Mouse (Mus musculus): ENCODE results near the gene Kcnk10. TPM values are rescaled to one million over a fixed set of nuclear protein-coding genes. Genes with fewer than 3 reads are reported as not detected.

Kcnk10 gene
- polyA plus RNA-seq, 1 experiment from 2014 or later, result 39.7 TPM

- ATAC-seq (ENCODE audit: low FRiP score) (no peak), DNase-seq (ENCODE audit: low spot score) (no peak)
- H3K9me3 ChIP-seq (ENCODE audit: control insufficient read depth, low read length), result no peaks in the 10 kb centered on the region
- H3K27ac ChIP-seq, result no peak overlapping the region
- no peak overlapping the region for H3K4me3 ChIP-seq (replicated peaks; ENCODE audit: low read length)
- H3K9ac ChIP-seq, result no peak overlapping the region
- H3K27me3 ChIP-seq (ENCODE audit: control insufficient read depth, insufficient read depth, low read length), result no peaks in the 10 kb centered on the region
- H3K36me3 ChIP-seq (replicated peaks; ENCODE audit: control insufficient read depth, insufficient read depth), result peaks cover 8% of the 10 kb centered on the region
- H3K4me1 ChIP-seq (replicated peaks; ENCODE audit: control insufficient read depth, insufficient read depth, low read length), result peaks cover 4% of the 10 kb centered on the region; the same call in 1 of the 2 replicates
- 95% methylated on average over 8 of the region's 8 CpGs for WGBS
- H3K4me2 ChIP-seq (replicated peaks), result no peak overlapping the region
Measured at GRCm38 (mm10) chr12:98528635-98529034, 49.5 kb downstream of the Kcnk10 start.

GRCm38 (mm10) chr12:98525361-98525760 is 52.7 kb downstream of the Kcnk10 start:
- H3K36me3 ChIP-seq (replicated peaks; ENCODE audit: control insufficient read depth, insufficient read depth), result peaks cover 8% of the 10 kb centered on the region
- DNase-seq (ENCODE audit: low spot score), result no peak
- no peak overlapping the region for H3K4me3 ChIP-seq (replicated peaks; ENCODE audit: low read length)
- ATAC-seq (ENCODE audit: low FRiP score), result no peak
- H3K4me1 ChIP-seq (replicated peaks; ENCODE audit: control insufficient read depth, insufficient read depth, low read length), result peaks cover 13% of the 10 kb centered on the region; the same call in 1 of the 2 replicates
- no peak overlapping the region for H3K9ac ChIP-seq
- H3K27ac ChIP-seq, result no peak overlapping the region
- no peaks in the 10 kb centered on the region for H3K9me3 ChIP-seq (ENCODE audit: control insufficient read depth, low read length)
- H3K27me3 ChIP-seq (ENCODE audit: control insufficient read depth, insufficient read depth, low read length), result no peaks in the 10 kb centered on the region
- no peak overlapping the region for H3K4me2 ChIP-seq (replicated peaks)
- 89% methylated on average over 8 of the region's 8 CpGs for WGBS

- H3K9me3 ChIP-seq (ENCODE audit: control insufficient read depth, low read length), result no peaks in the 10 kb centered on the region
- DNase-seq (ENCODE audit: low spot score), result no peak
- WGBS, result 61% methylated on average over 13 of the region's 13 CpGs
- peaks cover 16% of the 10 kb centered on the region; the same call in 1 of the 2 replicates for H3K4me1 ChIP-seq (replicated peaks; ENCODE audit: control insufficient read depth, insufficient read depth, low read length)
- no peak overlapping the region for H3K4me2 ChIP-seq (replicated peaks)
- H3K27ac ChIP-seq, result peak overlapping the region; percentile 34
- no peaks in the 10 kb centered on the region for H3K27me3 ChIP-seq (ENCODE audit: control insufficient read depth, insufficient read depth, low read length)
- H3K9ac ChIP-seq, result no peak overlapping the region
- H3K36me3 ChIP-seq (replicated peaks; ENCODE audit: control insufficient read depth, insufficient read depth), result peaks cover 8% of the 10 kb centered on the region
- ATAC-seq (ENCODE audit: low FRiP score), result no peak
- no peak overlapping the region for H3K4me3 ChIP-seq (replicated peaks; ENCODE audit: low read length)
Measured at GRCm38 (mm10) chr12:98524331-98525311, 53.5 kb downstream of the Kcnk10 start.

GRCm38 (mm10) chr12:98521311-98521710 is 56.8 kb downstream of the Kcnk10 start:
- Histone ChIP-seq H3K9me3 (ENCODE audit: control insufficient read depth, low read length) (no peaks in the 10 kb centered on the region), H3K36me3 (replicated peaks; ENCODE audit: control insufficient read depth, insufficient read depth) (peaks cover 17% of the 10 kb centered on the region), H3K27ac (peak overlapping the region; percentile 53), H3K4me3 (replicated peaks; ENCODE audit: low read length) (no peak overlapping the region), H3K27me3 (ENCODE audit: control insufficient read depth, insufficient read depth, low read length) (no peaks in the 10 kb centered on the region), H3K4me2 (replicated peaks) (no peak overlapping the region), H3K9ac (no peak overlapping the region), H3K4me1 (replicated peaks; ENCODE audit: control insufficient read depth, insufficient read depth, low read length) (peaks cover 16% of the 10 kb centered on the region; the same call in 1 of the 2 replicates)
- DNase-seq (ENCODE audit: low spot score) (no peak), ATAC-seq (ENCODE audit: low FRiP score) (no peak)
- WGBS, result 80% methylated on average over 4 of the region's 4 CpGs

GRCm38 (mm10) chr12:98520568-98520931 is 57.6 kb downstream of the Kcnk10 start:
- Histone ChIP-seq H3K4me1 (replicated peaks; ENCODE audit: control insufficient read depth, insufficient read depth, low read length) (peaks cover 16% of the 10 kb centered on the region; the same call in 1 of the 2 replicates), H3K9me3 (ENCODE audit: control insufficient read depth, low read length) (no peaks in the 10 kb centered on the region), H3K27me3 (ENCODE audit: control insufficient read depth, insufficient read depth, low read length) (no peaks in the 10 kb centered on the region), H3K27ac (peak overlapping the region; percentile 53), H3K4me3 (replicated peaks; ENCODE audit: low read length) (no peak overlapping the region), H3K9ac (no peak overlapping the region), H3K4me2 (replicated peaks) (no peak overlapping the region), H3K36me3 (replicated peaks; ENCODE audit: control insufficient read depth, insufficient read depth) (peaks cover 13% of the 10 kb centered on the region; the same call in 1 of the 2 replicates)
- WGBS, result 51% methylated on average over 4 of the region's 4 CpGs
- ATAC-seq (ENCODE audit: low FRiP score), result peak; percentile 75
- no peak for DNase-seq (ENCODE audit: low spot score)

GRCm38 (mm10) chr12:98519866-98520567 is 58.1 kb downstream of the Kcnk10 start:
- peak overlapping the region; percentile 53 for H3K27ac ChIP-seq
- 61% methylated on average over 7 of the region's 7 CpGs for WGBS
- peaks cover 16% of the 10 kb centered on the region; the same call in 1 of the 2 replicates for H3K4me1 ChIP-seq (replicated peaks; ENCODE audit: control insufficient read depth, insufficient read depth, low read length)
- ATAC-seq (ENCODE audit: low FRiP score), result peak; percentile 59
- no peaks in the 10 kb centered on the region for H3K27me3 ChIP-seq (ENCODE audit: control insufficient read depth, insufficient read depth, low read length)
- DNase-seq (ENCODE audit: low spot score), result peak; percentile 57
- no peak overlapping the region for H3K4me3 ChIP-seq (replicated peaks; ENCODE audit: low read length)
- H3K9me3 ChIP-seq (ENCODE audit: control insufficient read depth, low read length), result no peaks in the 10 kb centered on the region
- no peak overlapping the region for H3K4me2 ChIP-seq (replicated peaks)
- H3K36me3 ChIP-seq (replicated peaks; ENCODE audit: control insufficient read depth, insufficient read depth), result peaks cover 13% of the 10 kb centered on the region; the same call in 1 of the 2 replicates
- no peak overlapping the region for H3K9ac ChIP-seq

- Histone ChIP-seq H3K27me3 (ENCODE audit: control insufficient read depth, insufficient read depth, low read length) (no peaks in the 10 kb centered on the region), H3K27ac (no peak overlapping the region), H3K9ac (no peak overlapping the region), H3K4me3 (replicated peaks; ENCODE audit: low read length) (no peak overlapping the region), H3K9me3 (ENCODE audit: control insufficient read depth, low read length) (no peaks in the 10 kb centered on the region), H3K36me3 (replicated peaks; ENCODE audit: control insufficient read depth, insufficient read depth) (peaks cover 9% of the 10 kb centered on the region; the same call in 1 of the 2 replicates), H3K4me2 (replicated peaks) (no peak overlapping the region), H3K4me1 (replicated peaks; ENCODE audit: control insufficient read depth, insufficient read depth, low read length) (peaks cover 7% of the 10 kb centered on the region; the same call in 1 of the 2 replicates)
- no peak for ATAC-seq (ENCODE audit: low FRiP score)
- WGBS, result 63% methylated on average over 4 of the region's 4 CpGs
- no peak for DNase-seq (ENCODE audit: low spot score)
Measured at GRCm38 (mm10) chr12:98505601-98506000, 72.5 kb downstream of the Kcnk10 start.

GRCm38 (mm10) chr12:98501528-98502280 is 76.4 kb downstream of the Kcnk10 start:
- no peaks in the 10 kb centered on the region for H3K27me3 ChIP-seq (ENCODE audit: control insufficient read depth, insufficient read depth, low read length)
- ATAC-seq (ENCODE audit: low FRiP score) (peak; percentile 47; the same call in 1 of the 2 replicates), DNase-seq (ENCODE audit: low spot score) (no peak)
- no peaks in the 10 kb centered on the region for H3K9me3 ChIP-seq (ENCODE audit: control insufficient read depth, low read length)
- H3K9ac ChIP-seq, result no peak overlapping the region
- H3K36me3 ChIP-seq (replicated peaks; ENCODE audit: control insufficient read depth, insufficient read depth), result no peaks in the 10 kb centered on the region; the same call in 1 of the 2 replicates
- H3K4me1 ChIP-seq (replicated peaks; ENCODE audit: control insufficient read depth, insufficient read depth, low read length), result peaks cover 7% of the 10 kb centered on the region; the same call in 1 of the 2 replicates
- no peak overlapping the region for H3K4me3 ChIP-seq (replicated peaks; ENCODE audit: low read length)
- H3K27ac ChIP-seq, result peak overlapping the region; percentile 43; the same call in 1 of the 2 replicates
- H3K4me2 ChIP-seq (replicated peaks), result no peak overlapping the region
- WGBS, result 55% methylated on average over 11 of the region's 11 CpGs

Data from hindbrain, embryonic 14.5 days (tissue).